Mouse (Mus musculus): ENCODE results near the gene Kctd20. TPM values are rescaled to one million over a fixed set of nuclear protein-coding genes. Genes with fewer than 3 reads are reported as not detected.

Kctd20 gene
- total RNA-seq, 2 experiments from 2014 or later, result 33.4 to 39.8 TPM

- intact Hi-C loops (cut with DNase I), result no loop called here
- no peak for TF ChIP-seq CTCF (IDR thresholded peaks at IDR 0.05)
- Histone ChIP-seq H3K4me3 (no peak overlapping the region), H3K27ac (peak overlapping the region; percentile 20; the same call in 1 of the 2 replicates)
- DNase-seq, result no peak
These were observed 42.9 kb downstream of the Kctd20 start for GRCm38 (mm10) chr17:28994615-28995014.

- intact Hi-C loops (cut with DNase I), result no loop called here
- H3K4me3 ChIP-seq, result no peak overlapping the region
- no peak for DNase-seq
- TF ChIP-seq CTCF (IDR thresholded peaks at IDR 0.05), result no peak
- H3K27ac ChIP-seq, result no peak overlapping the region
These were observed 48.7 kb downstream of the Kctd20 start for GRCm38 (mm10) chr17:29000465-29000864.

- intact Hi-C loops (cut with DNase I), result no loop called here
- Histone ChIP-seq H3K27ac (peak overlapping the region; percentile 28; the same call in 1 of the 2 replicates), H3K4me3 (no peak overlapping the region)
- DNase-seq, result no peak
- no peak for TF ChIP-seq CTCF (IDR thresholded peaks at IDR 0.05)
These were observed 52.0 kb downstream of the Kctd20 start for GRCm38 (mm10) chr17:29003740-29004139.

GRCm38 (mm10) chr17:29005002-29005401, 53.3 kb downstream of the Kctd20 start:
- intact Hi-C loops (cut with DNase I), result loop anchor here (5.0 kb wide), 1 partner anchor 48 kb away; no protein-coding TSS in a partner anchor

GRCm38 (mm10) chr17:29006812-29007211, 55.1 kb downstream of the Kctd20 start:
- intact Hi-C loops (cut with DNase I), result loop anchor here (5.0 kb wide), 1 partner anchor 50 kb away; no protein-coding TSS in a partner anchor
- DNase-seq, result no peak
- H3K4me3 ChIP-seq, result peak overlapping the region; percentile 89
- no peak for TF ChIP-seq CTCF (IDR thresholded peaks at IDR 0.05)
- peak overlapping the region; percentile 99 for H3K27ac ChIP-seq

More at GRCm38 (mm10) chr17:29005002-29005401, 53.3 kb downstream of the Kctd20 start:
- DNase-seq, result no peak
- H3K4me3 ChIP-seq, result peak overlapping the region; percentile 89
- no peak for TF ChIP-seq CTCF (IDR thresholded peaks at IDR 0.05)
- no peak overlapping the region for H3K27ac ChIP-seq

GRCm38 (mm10) chr17:29007243-29007640, 55.5 kb downstream of the Kctd20 start:
- intact Hi-C loops (cut with DNase I), result loop anchor here (5.0 kb wide), 1 partner anchor 50 kb away; no protein-coding TSS in a partner anchor

GRCm38 (mm10) chr17:29007641-29008325, 56.0 kb downstream of the Kctd20 start, which contains the start of gene Stk38:
Stk38 (minus strand) TSS chr17:29007995.
- peak within 1 kb of the TSS; percentile 99 for H3K27ac ChIP-seq
- peak; percentile 96 for DNase-seq
- peak within 1 kb of the TSS; percentile 89 for H3K4me3 ChIP-seq
- TF ChIP-seq CTCF (IDR thresholded peaks at IDR 0.05), result no peak
- intact Hi-C loops (cut with DNase I), result loop anchor here (5.0 kb wide), 1 partner anchor 50 kb away; no protein-coding TSS in a partner anchor

More at GRCm38 (mm10) chr17:29007243-29007640, 55.5 kb downstream of the Kctd20 start:
- Histone ChIP-seq H3K4me3 (peak overlapping the region; percentile 89), H3K27ac (peak overlapping the region; percentile 99)
- no peak for DNase-seq
- TF ChIP-seq CTCF (IDR thresholded peaks at IDR 0.05), result no peak

- Histone ChIP-seq H3K27ac (peak overlapping the region; percentile 99), H3K4me3 (peak overlapping the region; percentile 89)
- no peak for DNase-seq
- intact Hi-C loops (cut with DNase I), result loop anchor here (5.0 kb wide), 1 partner anchor 51 kb away; no protein-coding TSS in a partner anchor
- no peak for TF ChIP-seq CTCF (IDR thresholded peaks at IDR 0.05)
These were observed 56.5 kb downstream of the Kctd20 start for GRCm38 (mm10) chr17:29008326-29008650.

GRCm38 (mm10) chr17:29009181-29009580, 57.4 kb downstream of the Kctd20 start:
- TF ChIP-seq CTCF (IDR thresholded peaks at IDR 0.05), result no peak
- DNase-seq, result no peak
- intact Hi-C loops (cut with DNase I), result loop anchor here (5.0 kb wide), 1 partner anchor 52 kb away; no protein-coding TSS in a partner anchor
- Histone ChIP-seq H3K4me3 (no peak overlapping the region), H3K27ac (no peak overlapping the region; the same call in 1 of the 2 replicates)

- no peak for TF ChIP-seq CTCF (IDR thresholded peaks at IDR 0.05)
- Histone ChIP-seq H3K4me3 (no peak overlapping the region), H3K27ac (no peak overlapping the region)
- intact Hi-C loops (cut with DNase I), result no loop called here
- DNase-seq, result peak; percentile 36
These were observed 62.5 kb downstream of the Kctd20 start for GRCm38 (mm10) chr17:29014235-29014634.

GRCm38 (mm10) chr17:29015638-29016037, 63.9 kb downstream of the Kctd20 start:
- no peak for DNase-seq
- peak; percentile 67 for TF ChIP-seq CTCF (IDR thresholded peaks at IDR 0.05)
- intact Hi-C loops (cut with DNase I), result no loop called here
- H3K4me3 ChIP-seq, result no peak overlapping the region
- H3K27ac ChIP-seq, result no peak overlapping the region

- no peak for DNase-seq
- TF ChIP-seq CTCF (IDR thresholded peaks at IDR 0.05), result no peak
- Histone ChIP-seq H3K4me3 (no peak overlapping the region), H3K27ac (peak overlapping the region; percentile 80; the same call in 1 of the 2 replicates)
- intact Hi-C loops (cut with DNase I), result no loop called here
These were observed 65.0 kb downstream of the Kctd20 start for GRCm38 (mm10) chr17:29016705-29017104.

- Histone ChIP-seq H3K4me3 (no peak overlapping the region), H3K27ac (peak overlapping the region; percentile 80)
- peak; percentile 57 for TF ChIP-seq CTCF (IDR thresholded peaks at IDR 0.05)
- DNase-seq, result peak; percentile 74
- intact Hi-C loops (cut with DNase I), result no loop called here
These were observed 66.7 kb downstream of the Kctd20 start for GRCm38 (mm10) chr17:29018292-29018984.

Other genes starting within 250 kb of the Kctd20 start
- under 1 TPM; 0.39 to 0.71 TPM for gene AC170998.1, start 225.9 kb upstream of the Kctd20 start, total RNA-seq (2021)
- gene Mapk13, start 182.7 kb upstream of the Kctd20 start, total RNA-seq (2021), result under 1 TPM in 1 of 2 experiments, not detected in 1; 0.13 TPM
- gene Brpf3, start 150.9 kb upstream of the Kctd20 start, total RNA-seq (2021), result 10 to 100 TPM; 15.5 to 16.2 TPM
- gene Pnpla1, start 93.5 kb upstream of the Kctd20 start, total RNA-seq (2021), result not detected
- gene 4930539E08Rik, start 36.6 kb upstream of the Kctd20 start, total RNA-seq (2021), result under 1 TPM in 1 of 2 experiments, not detected in 1; 0.10 TPM
- not detected for gene Pxt1, start 8.1 kb upstream of the Kctd20 start, total RNA-seq (2021)
- gene Stk38, start 56.0 kb downstream of the Kctd20 start, total RNA-seq (2021), result 10 to 100 TPM; 26.9 to 29.2 TPM
- 10 to 100 TPM; 38.8 to 55.6 TPM for gene Srsf3, start 80.7 kb downstream of the Kctd20 start, total RNA-seq (2021)
- 100 to 1,000 TPM in 1 of 2 experiments, 10 to 100 TPM in 1; 32.6 to 103 TPM for gene Cdkn1a, start 139.0 kb downstream of the Kctd20 start, total RNA-seq (2021)
- under 1 TPM in 1 of 2 experiments, not detected in 1; 0.59 TPM for gene Rab44, start 162.2 kb downstream of the Kctd20 start, total RNA-seq (2021)